Mouse (Mus musculus) testis, adult 2 months (tissue): Measurements from ENCODE around the gene Tbcb. TPM values are rescaled to one million over a fixed set of nuclear protein-coding genes. Genes with fewer than 3 reads are reported as not detected.
A peak's percentile ranks its signal among the peaks of the same experiment; 100 is the strongest.

Experiments used
- H3K27ac ChIP-seq: fragments of 200-500 bp; 2 replicates; pipeline ENCODE4 v1.5.1; 2012; ENCODE audit warnings: low read depth, low read length; ENCODE audit not compliant: control insufficient read depth, insufficient read depth
- H3K27me3 ChIP-seq: fragments of 200-500 bp; 2 replicates; pipeline ENCODE4 v1.6.1; 2012; ENCODE audit warnings: mild to moderate bottlenecking, low read length, moderate library complexity; ENCODE audit not compliant: control insufficient read depth, insufficient read depth
- H3K36me3 ChIP-seq: fragments of 200-500 bp; 2 replicates; pipeline ENCODE4 v1.6.1; 2012; ENCODE audit warnings: mild to moderate bottlenecking, low read length; ENCODE audit not compliant: control insufficient read depth, insufficient read depth
- H3K4me1 ChIP-seq: fragments of 200-500 bp; 2 replicates; pipeline ENCODE4 v1.6.1; 2012; ENCODE audit warnings: low read length; ENCODE audit not compliant: control insufficient read depth, insufficient read depth
- H3K4me3 ChIP-seq: fragments of 200-500 bp; 2 replicates; pipeline ENCODE4 v1.5.1; 2012; ENCODE audit warnings: low read depth, mild to moderate bottlenecking, low read length, moderate library complexity, mixed read lengths; ENCODE audit not compliant: control insufficient read depth
- CTCF ChIP-seq: fragments of 200-500 bp; IDR thresholded peaks from 2 replicates; pipeline ENCODE4 v1.5.1; 2012; ENCODE audit warnings: low read depth, mild to moderate bottlenecking, inconsistent platforms, low read length, moderate library complexity; ENCODE audit not compliant: control insufficient read depth, insufficient read depth, insufficient replicate concordance
- POLR2A ChIP-seq: fragments of 200-500 bp; IDR thresholded peaks from 2 replicates; pipeline ENCODE4 v1.6.1; 2012; ENCODE audit warnings: low read depth, mild to moderate bottlenecking, inconsistent platforms, low read length, moderate library complexity; ENCODE audit not compliant: control insufficient read depth
- polyA plus RNA-seq: library from polyadenylated mRNA; depleted of rRNA; stranded (reverse); fragments of >200 nt; gene quantifications from 2 replicates; pipeline ENCODE4 v1.2.3, GENCODE M21; 2012; rRNA removed

The Tbcb gene
- 65.7 and 66.2 TPM in 2 replicates for polyA plus RNA-seq

DNA sequence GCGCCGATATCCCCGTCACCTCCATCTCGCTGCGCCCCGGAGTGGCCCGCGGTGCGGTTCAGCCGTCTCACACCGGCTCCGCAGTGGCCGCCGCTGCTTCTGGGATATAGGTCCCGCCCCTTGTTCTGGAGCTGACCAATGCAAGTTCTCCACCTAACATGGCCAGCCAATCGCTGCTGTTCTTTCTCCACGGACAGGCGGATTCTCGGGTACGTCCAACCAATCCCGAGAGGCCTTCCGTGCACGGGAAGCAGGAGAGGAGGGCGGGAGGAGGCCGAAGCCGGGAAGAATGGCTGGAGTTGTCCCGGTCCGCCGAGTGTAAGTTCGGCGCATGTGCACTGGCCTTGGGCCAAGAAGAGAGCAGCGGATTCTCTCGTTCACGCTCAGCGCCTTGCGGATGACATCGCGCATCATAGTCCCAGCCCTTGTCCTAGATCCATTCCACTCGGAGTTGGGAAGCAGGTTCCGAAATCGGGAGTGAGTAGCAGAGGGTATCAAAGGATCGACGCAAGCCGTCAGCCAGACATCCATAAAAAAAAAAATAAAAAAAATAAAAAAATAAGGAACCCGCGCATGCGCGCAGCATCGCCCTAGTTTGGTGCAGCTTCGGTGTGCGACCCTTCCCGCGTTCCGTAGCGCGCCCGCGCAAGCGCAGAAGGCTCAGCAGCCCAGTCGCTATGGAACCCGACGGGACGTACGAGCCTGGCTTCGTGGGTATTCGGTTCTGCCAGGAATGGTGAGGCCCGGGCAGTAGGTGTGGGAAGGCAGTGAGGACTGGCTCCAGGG, at the start of gene Tbcb, which contains the start of gene Polr2i:
Tbcb (minus strand) TSS at position 604 of the 786 bp plus-strand sequence.
Polr2i (plus strand) TSS at position 280 of the 786 bp plus-strand sequence.
- Histone ChIP-seq H3K36me3 (peaks cover 1% of the 10 kb centered on the region; the same call in 1 of the 2 replicates), H3K27me3 (no peaks in the 10 kb centered on the region), H3K27ac (peak within 1 kb of the TSS; percentile 93), H3K4me3 (peak within 1 kb of the TSS; percentile 97), H3K4me1 (peaks cover 14% of the 10 kb centered on the region)
- peak; percentile 77 for TF ChIP-seq POLR2A
- no peak for TF ChIP-seq CTCF

- Histone ChIP-seq H3K4me1 (peaks cover 9% of the 10 kb centered on the region), H3K36me3 (peaks cover 3% of the 10 kb centered on the region), H3K4me3 (no peak overlapping the region), H3K27ac (no peak overlapping the region), H3K27me3 (no peaks in the 10 kb centered on the region)
- no peak for TF ChIP-seq POLR2A
- TF ChIP-seq CTCF: no peak
These were observed 49.5 kb upstream of the Tbcb start for GRCm38 (mm10) chr7:30281522-30281921.

DNA sequence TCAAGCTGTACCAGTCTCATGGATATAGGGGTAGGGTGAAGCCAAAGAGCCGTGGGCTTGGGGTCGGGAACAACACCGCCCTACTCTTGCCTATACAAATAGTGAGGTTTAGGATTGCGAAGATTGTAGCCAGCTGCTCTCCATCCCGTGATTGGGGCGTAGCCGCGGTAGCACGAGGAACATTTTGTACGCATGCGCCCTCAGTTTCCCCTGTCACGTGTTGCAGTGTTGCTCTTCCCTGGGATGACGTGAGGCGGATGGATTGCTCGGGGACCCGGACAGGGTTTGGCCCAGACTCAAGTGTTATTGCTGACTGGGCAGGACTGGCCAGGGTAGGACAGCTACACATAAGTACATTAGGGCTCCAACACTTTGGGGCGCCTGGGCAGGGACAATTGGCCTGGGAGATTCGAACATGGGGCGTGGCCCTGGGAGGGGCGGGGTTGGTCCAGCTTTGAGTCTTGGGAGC, 48.6 kb upstream of the Tbcb start:
- TF ChIP-seq POLR2A: no peak
- no peak for TF ChIP-seq CTCF
- H3K36me3 ChIP-seq: peaks cover 4% of the 10 kb centered on the region
- peak overlapping the region; percentile 92 for H3K4me3 ChIP-seq
- H3K4me1 ChIP-seq: peaks cover 9% of the 10 kb centered on the region
- peak overlapping the region; percentile 99 for H3K27ac ChIP-seq
- H3K27me3 ChIP-seq: no peaks in the 10 kb centered on the region

DNA sequence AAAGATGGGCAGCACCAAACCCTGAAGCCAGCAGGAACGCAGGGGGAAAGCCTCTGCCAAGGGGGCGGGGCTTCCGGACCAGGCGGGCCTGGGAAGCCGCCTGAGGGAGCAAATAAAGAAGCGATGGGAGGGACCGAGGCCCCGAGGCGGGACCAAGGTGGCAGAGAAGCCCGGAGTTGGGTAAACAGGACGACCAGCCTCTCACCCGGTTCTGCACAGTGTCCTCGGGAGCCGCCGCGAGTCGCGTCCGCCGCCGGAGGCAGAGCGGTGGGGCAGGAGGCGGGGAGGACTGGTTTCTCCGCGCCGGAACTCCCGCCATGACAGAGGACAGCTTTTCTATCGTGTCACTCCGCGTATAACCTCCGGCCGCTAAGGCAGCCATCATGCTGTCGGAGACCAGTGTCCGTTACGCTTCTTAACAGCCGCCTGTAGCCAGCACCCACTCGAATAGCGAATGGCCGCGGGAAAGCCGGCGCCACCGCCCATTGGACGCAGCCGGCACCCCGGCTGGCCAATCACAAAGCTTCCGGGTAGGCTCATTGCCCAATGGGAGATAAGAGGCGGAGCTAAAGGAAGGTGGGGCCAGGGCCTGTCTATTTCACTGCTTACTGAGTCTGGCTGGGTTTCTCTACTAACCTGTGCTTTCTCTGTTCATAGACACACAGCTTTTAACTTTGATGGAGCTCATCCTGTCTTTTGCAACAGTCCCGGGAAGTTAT, 48.0 kb upstream of the Tbcb start, which contains the start of the genes Thap8 and Wdr62:
Thap8 (plus strand) TSS at position 144 of the 719 bp plus-strand sequence.
Wdr62 (minus strand) TSS at position 469 of the 719 bp plus-strand sequence.
- peaks cover 4% of the 10 kb centered on the region for H3K36me3 ChIP-seq
- peaks cover 9% of the 10 kb centered on the region for H3K4me1 ChIP-seq
- TF ChIP-seq POLR2A (peak; percentile 97), CTCF (no peak)
- H3K27ac ChIP-seq: peak within 1 kb of the TSS; percentile 99
- H3K27me3 ChIP-seq: no peaks in the 10 kb centered on the region
- H3K4me3 ChIP-seq: peak within 1 kb of the TSS; percentile 92

GRCm38 (mm10) chr7:30279536-30279935, 47.5 kb upstream of the Tbcb start:
- Histone ChIP-seq H3K27ac (peak overlapping the region; percentile 96), H3K4me1 (peaks cover 14% of the 10 kb centered on the region), H3K4me3 (peak overlapping the region; percentile 92), H3K36me3 (peaks cover 6% of the 10 kb centered on the region), H3K27me3 (no peaks in the 10 kb centered on the region)
- TF ChIP-seq POLR2A (no peak), CTCF (no peak)

DNA sequence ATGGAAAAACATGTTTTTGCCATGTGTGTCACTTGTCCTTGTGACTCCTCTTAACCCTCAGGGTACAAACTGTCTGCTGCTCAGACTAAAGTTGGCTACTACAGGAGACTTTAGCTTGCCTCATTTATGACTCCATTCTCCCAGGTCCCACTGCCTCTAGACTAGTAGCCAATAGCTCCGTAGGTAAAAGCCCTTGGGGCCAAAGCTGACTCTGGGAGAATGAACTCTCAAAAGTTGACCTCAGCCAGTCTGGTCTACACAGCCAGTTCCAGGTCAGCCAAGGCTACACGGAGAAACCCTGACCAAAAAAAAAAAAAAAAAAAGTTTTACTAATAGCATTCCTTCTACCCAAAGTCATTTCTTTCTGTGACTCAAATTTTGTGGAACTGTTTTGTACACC, 46.8 kb upstream of the Tbcb start:
- Histone ChIP-seq H3K27ac (no peak overlapping the region), H3K4me3 (peak overlapping the region; percentile 1; the same call in 1 of the 2 replicates), H3K27me3 (no peaks in the 10 kb centered on the region), H3K36me3 (peaks cover 9% of the 10 kb centered on the region), H3K4me1 (peaks cover 14% of the 10 kb centered on the region)
- TF ChIP-seq POLR2A: no peak
- TF ChIP-seq CTCF: no peak

DNA sequence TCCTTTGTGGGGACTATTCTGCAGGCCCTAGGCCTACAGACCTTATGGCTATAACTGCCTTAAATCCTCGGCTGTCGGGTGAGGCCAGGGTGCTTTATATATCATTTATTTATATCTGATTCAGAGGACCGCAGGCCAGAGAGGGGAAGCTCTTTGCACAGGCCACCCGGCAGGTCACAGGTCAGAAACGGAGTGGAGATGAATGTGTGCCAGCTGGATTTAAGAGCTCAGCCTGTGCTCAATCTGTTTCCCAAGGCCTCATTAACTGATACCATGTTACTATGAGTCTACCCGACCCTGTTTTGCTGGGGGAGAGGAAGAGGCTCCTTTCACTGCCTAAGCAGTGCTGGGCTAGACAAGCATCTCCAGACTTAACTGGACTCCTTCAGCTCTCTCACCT, 42.3 kb upstream of the Tbcb start:
- TF ChIP-seq CTCF (no peak), POLR2A (no peak)
- Histone ChIP-seq H3K4me1 (peaks cover 12% of the 10 kb centered on the region), H3K27me3 (no peaks in the 10 kb centered on the region), H3K27ac (peak overlapping the region; percentile 14; the same call in 1 of the 2 replicates), H3K36me3 (peaks cover 20% of the 10 kb centered on the region), H3K4me3 (no peak overlapping the region)
